Mouse (Mus musculus): ENCODE results near the gene Cyp2a5. TPM values are rescaled to one million over a fixed set of nuclear protein-coding genes. Genes with fewer than 3 reads are reported as not detected.

Cyp2a5 gene
- polyA plus RNA-seq, 1 experiment, result not detected

Other genes starting within 250 kb of the Cyp2a5 start
- 0.03 TPM in 1 of 2 replicates, not detected in the other for gene Vmn1r185, start 216.8 kb upstream of the Cyp2a5 start, polyA plus RNA-seq (2012)
- not detected in 2 replicates for gene Cyp2b23, start 148.9 kb upstream of the Cyp2a5 start, polyA plus RNA-seq (2012)
- gene Cyp2b19, start 78.2 kb upstream of the Cyp2a5 start, polyA plus RNA-seq (2012), result not detected in 2 replicates
- gene Cyp2g1, start 26.4 kb upstream of the Cyp2a5 start, polyA plus RNA-seq (2012), result 0.02 TPM in 1 of 2 replicates, not detected in the other
- gene Cyp2a22, start 104.1 kb downstream of the Cyp2a5 start, polyA plus RNA-seq (2012), result 0.02 TPM in 1 of 2 replicates, not detected in the other
- gene Cyp2a12, start 193.8 kb downstream of the Cyp2a5 start, polyA plus RNA-seq (2012), result not detected in 2 replicates